Mouse (Mus musculus) NIH3T3 (cell line): Measurements from ENCODE around the gene Reg3d.
A peak's percentile ranks its signal among the peaks of the same experiment; 100 is the strongest.
"Not testable (repeated sequence)": the region's sequence is repeated elsewhere in the genome, so short reads cannot be mapped to it uniquely, and the experiment has no call there.

Source experiments
- DNase-seq: peaks from one replicate; pipeline ENCODE4 v3.0.0-alpha.2; 2012; ENCODE audit warnings: low read depth

The Reg3d gene

DNA sequence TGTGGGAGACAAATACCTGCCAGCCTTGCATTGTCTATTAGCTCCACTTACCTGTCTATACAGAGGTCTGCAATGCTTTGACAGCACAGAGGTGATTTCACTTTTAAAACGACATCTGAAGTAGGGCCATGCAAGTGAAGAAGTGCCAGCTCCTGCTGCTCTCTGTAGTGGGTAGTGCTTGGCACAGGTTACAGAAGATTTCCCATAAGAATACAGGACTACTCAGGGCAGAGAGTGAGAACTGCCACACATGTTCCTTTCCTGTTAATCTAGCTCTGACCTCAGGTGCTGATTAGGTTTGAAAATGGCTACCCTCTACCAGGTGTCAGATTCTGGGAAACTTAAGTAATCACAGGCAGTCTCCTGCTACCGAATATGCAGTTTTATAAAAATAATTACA, at the start of gene Reg3d:
Gene Reg3d (minus strand): TSS at position 101 of the 400 bp plus-strand sequence.
- DNase-seq, result no peak

- DNase-seq, result no peak
Measured at GRCm38 (mm10) chr6:78425497-78425896, 46.8 kb upstream of the Reg3d start.

DNA sequence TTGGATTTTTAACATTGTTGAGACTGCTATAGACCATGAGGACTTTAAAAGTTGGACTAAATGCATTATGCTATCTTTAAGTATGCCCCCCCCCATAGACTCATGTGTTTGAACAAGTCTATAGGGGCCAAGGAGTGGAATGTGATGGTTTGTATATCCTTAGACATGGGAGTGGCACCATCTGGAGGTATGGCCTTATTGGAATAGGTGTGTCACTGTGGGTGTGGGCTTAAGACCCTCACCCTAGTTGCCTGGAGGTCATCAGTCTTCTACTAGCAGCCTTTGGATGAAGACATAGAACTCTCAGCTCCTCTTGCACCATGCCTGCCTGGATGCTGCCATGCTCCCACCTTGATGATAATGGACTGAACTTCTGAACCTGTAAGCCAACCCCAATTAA, 43.7 kb upstream of the Reg3d start, which contains the start of gene Reg1:
Gene Reg1 (plus strand): TSS at position 301 of the 400 bp plus-strand sequence.
- not testable (repeated sequence) for DNase-seq

DNA sequence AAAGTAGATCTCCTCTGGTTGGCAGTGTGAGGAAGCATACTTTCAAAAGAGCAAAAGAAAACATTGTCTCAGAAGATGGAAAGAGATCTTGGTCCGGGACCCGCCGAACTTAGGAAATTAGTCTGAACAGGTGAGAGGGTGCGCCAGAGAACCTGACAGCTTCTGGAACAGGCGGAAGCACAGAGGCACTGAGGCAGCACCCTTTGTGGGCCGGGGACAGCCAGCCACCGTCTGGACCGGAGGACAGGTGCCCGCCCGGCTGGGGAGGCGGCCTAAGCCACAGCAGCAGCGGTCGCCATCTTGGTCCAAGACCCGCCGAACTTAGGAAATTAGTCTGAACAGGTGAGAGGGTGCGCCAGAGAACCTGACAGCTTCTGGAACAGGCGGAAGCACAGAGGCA, 16.7 kb upstream of the Reg3d start, which contains the start of gene Reg2:
Gene Reg2 (plus strand): TSS at position 301 of the 400 bp plus-strand sequence.
- DNase-seq, result not testable (repeated sequence)

DNA sequence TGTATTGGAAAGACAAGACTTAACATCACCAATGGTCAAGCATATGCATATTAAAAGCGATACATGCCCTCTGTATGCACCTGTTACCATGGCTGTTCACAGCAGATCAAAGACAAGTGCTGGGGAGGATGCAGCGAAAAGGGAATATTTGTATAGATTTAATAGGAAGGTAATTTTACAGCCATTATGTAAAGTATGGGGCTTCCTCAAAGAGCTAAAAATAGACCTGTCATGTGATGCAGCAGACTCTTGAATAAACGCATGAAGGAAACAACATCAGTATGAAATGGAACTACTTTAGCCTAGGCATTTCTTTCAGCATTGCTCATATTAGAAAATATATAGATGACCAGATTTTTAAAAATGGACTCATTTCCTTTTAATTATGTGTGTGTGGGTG, 6.9 kb upstream of the Reg3d start:
- no peak for DNase-seq

- no peak for DNase-seq
Measured at GRCm38 (mm10) chr6:78380409-78380808, 1.7 kb upstream of the Reg3d start, which contains the start of gene Reg3a. Reg3a (plus strand) TSS chr6:78380709.

GRCm38 (mm10) chr6:78370357-78370756, 8.3 kb downstream of the Reg3d start, which contains the start of gene Reg3b:
Reg3b (plus strand) TSS chr6:78370657.
- no peak for DNase-seq

DNA sequence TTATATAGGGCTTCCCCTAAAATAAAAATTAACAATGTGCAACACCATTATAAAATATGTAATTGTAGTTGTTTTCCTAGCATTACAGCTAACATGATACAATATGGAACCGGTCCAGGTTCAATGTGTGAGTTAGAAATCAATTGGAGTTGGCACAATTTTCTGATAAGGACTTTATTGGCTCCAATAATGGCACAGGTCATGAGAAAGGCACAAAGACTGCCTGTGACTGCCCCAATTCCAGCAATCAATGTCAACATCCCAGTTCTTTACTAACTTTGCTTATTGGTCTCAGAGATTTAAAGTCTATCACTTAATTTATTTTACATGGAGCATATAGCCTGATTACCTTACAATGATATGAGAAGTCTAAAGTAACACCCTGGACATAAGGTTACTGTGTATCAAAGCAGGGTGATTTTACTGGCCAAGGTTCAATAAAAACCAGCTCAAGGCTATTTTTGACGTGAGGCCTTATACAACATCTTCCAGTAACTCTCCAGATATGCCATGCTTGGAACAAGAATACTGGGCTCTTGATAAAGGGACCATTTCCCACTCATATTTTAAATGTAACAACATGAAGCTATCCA, 16.6 kb downstream of the Reg3d start:
- no peak for DNase-seq

- no peak for DNase-seq
Measured at GRCm38 (mm10) chr6:78341689-78342088, 37.0 kb downstream of the Reg3d start.

- no peak for DNase-seq
Measured at GRCm38 (mm10) chr6:78340296-78340695, 38.4 kb downstream of the Reg3d start.

- DNase-seq, result peak; percentile 29
Measured at GRCm38 (mm10) chr6:78331919-78332569, 46.6 kb downstream of the Reg3d start.

DNA sequence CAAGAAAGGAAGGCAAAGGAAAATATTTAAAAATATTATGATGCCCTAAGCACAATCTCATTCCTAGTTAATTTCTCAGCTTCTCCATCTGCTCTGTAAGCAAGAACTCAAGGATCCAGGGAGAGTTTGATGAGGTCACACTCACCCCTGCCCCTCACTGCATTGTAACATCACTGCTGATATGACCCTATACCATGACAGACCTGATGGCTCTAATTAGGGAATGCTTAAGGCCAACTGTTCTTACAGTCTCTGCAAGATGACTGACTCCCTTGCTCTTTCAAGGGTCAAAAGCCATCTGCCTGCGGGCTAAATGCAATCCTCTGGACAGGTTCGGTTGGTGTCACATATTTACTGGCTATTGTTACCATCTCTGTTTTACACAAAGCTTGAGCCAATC, 49.5 kb downstream of the Reg3d start:
- no peak for DNase-seq

DNA sequence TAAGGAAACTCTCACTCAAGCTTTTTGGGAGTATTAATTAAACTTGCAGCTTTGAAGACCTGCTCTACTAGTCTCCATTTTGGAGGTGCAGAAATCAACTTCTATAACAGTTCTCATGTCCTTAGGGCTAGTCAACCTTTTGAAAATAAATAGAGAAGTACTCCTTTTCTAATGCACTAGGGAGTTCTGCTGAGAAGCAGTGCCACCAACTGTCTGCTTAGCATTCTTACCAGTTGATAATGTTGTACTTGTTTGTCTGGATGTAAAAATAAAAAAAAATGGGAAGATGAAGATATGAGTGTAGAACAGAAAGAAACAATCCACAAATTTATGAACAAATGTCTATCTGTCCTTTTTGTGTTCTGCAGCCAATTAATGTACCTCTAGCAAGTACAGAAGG, 50.9 kb downstream of the Reg3d start:
- no peak for DNase-seq
